Mouse (Mus musculus): ENCODE results near the gene Llgl1. TPM values are rescaled to one million over a fixed set of nuclear protein-coding genes. Genes with fewer than 3 reads are reported as not detected.

Llgl1 gene
- 27.0 and 29.0 TPM in 2 replicates for polyA plus RNA-seq (2015; fragmentation: Nextera tagmentation; extraction: Ambion mirVana)

- peak; percentile 94 for DNase-seq (ENCODE audit: low spot score)
Measured at GRCm38 (mm10) chr11:60699524-60700075, at the start of gene Llgl1. Llgl1 (plus strand) TSS chr11:60699723.

- no peak for DNase-seq (ENCODE audit: low spot score)
Measured at GRCm38 (mm10) chr11:60696165-60696564, 3.4 kb upstream of the Llgl1 start.

GRCm38 (mm10) chr11:60697561-60697960 lies 2.0 kb upstream of the Llgl1 start:
- peak; percentile 63 for DNase-seq (ENCODE audit: low spot score)

- no peak for DNase-seq (ENCODE audit: low spot score)
Measured at GRCm38 (mm10) chr11:60698806-60699523, 558 bp upstream of the Llgl1 start.

GRCm38 (mm10) chr11:60700320-60701185 lies 1.0 kb downstream of the Llgl1 start:
- DNase-seq (ENCODE audit: low spot score) = no peak

GRCm38 (mm10) chr11:60701611-60702010 lies 2.1 kb downstream of the Llgl1 start:
- no peak for DNase-seq (ENCODE audit: low spot score)

GRCm38 (mm10) chr11:60703131-60703530 lies 3.6 kb downstream of the Llgl1 start:
- peak; percentile 62 for DNase-seq (ENCODE audit: low spot score)

GRCm38 (mm10) chr11:60704023-60704880 lies 4.7 kb downstream of the Llgl1 start:
- no peak for DNase-seq (ENCODE audit: low spot score)

GRCm38 (mm10) chr11:60705255-60705654 lies 5.7 kb downstream of the Llgl1 start:
- no peak for DNase-seq (ENCODE audit: low spot score)

GRCm38 (mm10) chr11:60706076-60706475 lies 6.6 kb downstream of the Llgl1 start:
- DNase-seq (ENCODE audit: low spot score) = no peak

GRCm38 (mm10) chr11:60706696-60707480 lies 7.4 kb downstream of the Llgl1 start:
- DNase-seq (ENCODE audit: low spot score) = no peak

GRCm38 (mm10) chr11:60707672-60708071 lies 8.1 kb downstream of the Llgl1 start:
- no peak for DNase-seq (ENCODE audit: low spot score)

GRCm38 (mm10) chr11:60708631-60709030 lies 9.1 kb downstream of the Llgl1 start:
- no peak for DNase-seq (ENCODE audit: low spot score)

GRCm38 (mm10) chr11:60709481-60710465 lies 10.2 kb downstream of the Llgl1 start:
- DNase-seq (ENCODE audit: low spot score) = no peak

GRCm38 (mm10) chr11:60711218-60711617 lies 11.7 kb downstream of the Llgl1 start:
- DNase-seq (ENCODE audit: low spot score) = no peak

GRCm38 (mm10) chr11:60712040-60712439 lies 12.5 kb downstream of the Llgl1 start:
- DNase-seq (ENCODE audit: low spot score) = no peak

GRCm38 (mm10) chr11:60712639-60713255 lies 13.2 kb downstream of the Llgl1 start:
- no peak for DNase-seq (ENCODE audit: low spot score)

- no peak for DNase-seq (ENCODE audit: low spot score)
Measured at GRCm38 (mm10) chr11:60715833-60716232, 16.3 kb downstream of the Llgl1 start.

GRCm38 (mm10) chr11:60719263-60719662 lies 19.7 kb downstream of the Llgl1 start:
- no peak for DNase-seq (ENCODE audit: low spot score)

Measured in thymus, postnatal 0 days (tissue).